Mouse (Mus musculus) NIH3T3 (cell line): ENCODE data around the gene Tob2.

Source experiments
- DNase-seq: peaks from one replicate; pipeline ENCODE4 v3.0.0-alpha.2; 2012; ENCODE audit warnings: low read depth

Gene Tob2

DNA sequence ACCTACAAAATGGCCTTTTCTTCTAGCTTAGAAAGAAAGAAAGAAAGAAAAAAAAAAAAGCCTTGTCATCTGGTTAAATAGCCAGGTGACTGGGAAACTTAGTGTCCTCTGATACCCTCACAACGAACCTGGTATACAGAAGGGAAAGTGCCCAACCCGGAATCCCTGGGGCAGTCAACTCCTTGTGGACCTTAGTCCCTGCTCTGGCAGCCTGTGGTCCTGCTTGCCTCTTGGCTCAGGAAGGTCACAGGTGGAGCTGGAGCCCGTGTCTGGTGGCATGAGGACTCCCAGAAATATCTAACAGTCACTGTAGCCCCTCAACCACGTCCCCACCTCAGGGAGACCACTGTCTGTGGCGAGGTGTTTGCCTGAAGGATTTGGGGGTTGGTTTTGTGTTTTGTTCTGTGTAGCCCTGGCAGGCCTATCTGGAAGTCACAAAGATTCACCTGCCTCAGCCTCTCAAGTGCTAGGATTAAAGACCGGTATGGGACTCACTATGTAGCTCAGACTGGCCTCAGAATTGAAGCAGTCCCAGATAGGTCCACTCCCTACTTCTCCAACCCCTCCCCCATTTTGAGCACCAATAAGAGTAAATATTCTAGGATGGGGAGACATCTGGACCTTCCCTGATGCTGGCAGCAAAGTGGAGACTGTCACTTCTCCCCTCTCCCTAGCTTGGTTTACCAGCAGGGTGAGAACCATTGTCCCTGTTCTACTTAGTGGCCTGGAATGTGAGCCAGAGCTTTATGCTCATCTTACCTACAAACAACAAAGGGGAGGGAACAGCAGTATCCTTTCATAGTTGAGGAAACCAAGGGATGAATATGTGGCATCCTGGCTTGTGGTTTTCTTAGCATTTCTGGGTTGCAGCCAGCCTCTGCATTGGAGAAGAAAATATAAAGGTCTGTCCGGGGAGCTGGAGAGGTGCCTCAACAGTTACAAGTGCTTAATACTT lies 21.4 kb downstream of the Tob2 start:
- peak; percentile 40 for DNase-seq

DNA sequence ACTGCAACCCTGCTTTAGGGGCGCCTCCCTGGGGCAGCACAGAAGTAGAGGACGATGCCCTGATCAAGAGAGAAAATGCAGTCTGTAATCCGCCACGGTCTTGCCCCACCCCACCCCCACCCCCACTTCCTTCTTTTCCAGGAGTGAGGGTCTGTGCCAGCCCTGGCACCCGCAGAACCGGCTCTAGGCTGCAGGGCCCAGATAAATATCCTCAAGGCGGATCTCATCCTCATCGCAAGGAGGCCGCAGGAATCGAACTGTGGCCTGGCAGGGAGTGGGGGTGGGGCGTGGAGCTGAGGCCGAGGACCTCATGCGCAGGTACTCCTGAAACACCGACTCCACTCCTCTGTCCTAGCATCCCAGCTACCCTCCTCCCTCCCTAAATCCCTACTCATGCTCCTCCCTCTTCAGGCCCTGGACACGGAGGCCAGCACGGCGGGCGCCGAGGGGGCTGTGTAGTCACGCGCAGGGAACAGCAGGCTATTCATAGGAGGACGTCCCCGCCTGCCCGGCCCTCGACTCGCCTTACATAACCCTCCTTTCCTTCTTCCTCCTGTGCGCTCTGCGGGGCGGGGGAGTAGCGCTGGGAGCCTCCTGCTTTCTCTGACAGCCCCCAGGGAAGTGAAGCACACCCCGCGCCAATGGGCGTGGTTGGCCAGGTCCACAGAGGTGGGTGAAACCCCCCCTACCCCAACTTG lies 22.3 kb downstream of the Tob2 start:
- DNase-seq, result no peak

DNA sequence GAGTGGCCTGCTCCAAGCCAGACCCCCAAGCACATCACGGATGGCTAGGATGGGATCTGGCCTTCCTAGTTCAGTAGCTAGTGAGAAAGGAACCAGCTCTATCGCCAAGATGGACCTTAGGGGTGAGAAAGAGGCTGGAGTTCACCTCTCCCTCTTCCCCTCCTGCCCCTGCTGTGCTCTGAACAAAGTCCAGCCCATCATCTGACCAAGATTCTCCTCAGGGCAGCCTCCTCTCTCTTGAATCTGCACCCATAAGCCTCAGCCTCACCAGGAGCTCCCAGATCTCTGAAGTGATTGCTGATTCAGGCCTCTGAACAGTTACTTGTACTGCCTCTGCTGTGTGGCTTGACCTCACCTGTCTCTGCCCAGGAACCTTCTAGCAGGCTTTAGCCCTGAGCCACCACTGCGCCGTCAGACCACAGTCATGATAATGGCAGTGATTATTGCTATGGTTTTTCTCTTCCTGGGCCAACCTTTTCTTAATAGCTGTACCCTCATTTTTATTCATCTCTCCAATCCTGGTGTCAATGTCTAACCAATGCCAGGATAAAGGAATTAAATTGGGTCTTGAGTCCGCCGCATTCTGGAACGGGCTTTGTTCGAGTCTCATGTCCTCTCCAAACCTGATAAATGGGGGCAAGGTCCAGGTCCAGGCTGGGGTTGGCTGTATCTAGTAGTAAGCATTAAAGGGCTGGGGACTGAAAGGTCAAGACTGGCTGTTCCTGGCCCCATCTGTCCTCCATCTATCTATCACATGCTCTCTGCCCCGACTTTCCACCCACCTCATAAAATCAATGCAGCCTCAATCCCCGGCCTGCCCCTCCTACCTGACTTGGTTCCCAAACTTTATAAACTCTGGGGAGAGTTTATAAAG lies 23.4 kb downstream of the Tob2 start:
- no peak for DNase-seq

DNA sequence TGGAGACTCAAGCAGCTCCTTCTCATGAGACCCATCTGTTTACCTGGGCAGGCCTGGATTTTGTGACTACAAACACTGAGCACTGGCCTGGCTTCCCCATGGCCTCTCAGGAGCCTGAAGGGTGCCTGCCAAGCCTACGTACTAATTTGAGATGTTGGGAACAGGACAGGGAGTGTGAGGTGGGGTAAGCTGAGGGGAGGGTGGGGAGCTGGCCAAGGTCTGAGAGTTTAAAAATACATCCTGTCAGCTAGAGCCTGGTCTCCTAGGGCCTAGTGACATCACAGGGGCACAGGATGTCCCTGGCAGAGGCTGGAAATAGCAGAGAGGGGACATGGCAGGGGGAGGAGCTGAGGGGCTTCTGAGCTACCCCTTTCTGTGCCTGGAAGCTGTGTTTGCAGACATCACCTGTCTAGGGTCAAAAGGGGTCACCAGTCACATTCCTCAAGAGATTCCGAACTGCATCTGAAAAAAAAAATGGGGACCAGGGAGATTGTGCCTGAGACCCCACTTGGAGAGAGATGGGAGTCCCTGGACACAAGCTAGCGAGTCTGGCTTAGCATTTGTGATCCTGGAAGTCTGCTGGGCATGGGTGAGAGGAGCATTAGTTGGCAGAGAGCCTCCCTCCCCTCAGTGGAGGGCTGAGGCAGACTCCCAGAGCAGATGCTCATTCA lies 24.3 kb downstream of the Tob2 start:
- DNase-seq, result no peak

DNA sequence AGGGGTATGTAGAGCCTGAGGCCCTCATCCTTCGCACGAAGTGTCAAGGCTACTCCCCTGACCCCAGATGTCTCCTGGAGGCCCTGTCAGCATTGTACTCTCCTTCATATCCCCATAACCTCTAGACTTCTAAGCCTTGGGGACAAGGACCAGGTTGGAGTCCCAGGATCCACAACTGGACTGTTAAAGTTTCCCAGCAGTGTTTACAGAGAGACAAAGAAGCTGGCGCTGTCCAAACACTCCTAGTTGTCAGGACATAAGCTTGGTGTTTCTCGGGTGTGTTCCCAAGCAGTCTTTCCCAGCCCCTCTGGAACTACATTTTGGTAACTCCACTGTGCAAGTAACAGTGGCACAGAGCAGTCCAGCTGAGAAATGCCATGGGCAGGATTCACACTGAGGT lies 25.1 kb downstream of the Tob2 start:
- DNase-seq, result no peak

DNA sequence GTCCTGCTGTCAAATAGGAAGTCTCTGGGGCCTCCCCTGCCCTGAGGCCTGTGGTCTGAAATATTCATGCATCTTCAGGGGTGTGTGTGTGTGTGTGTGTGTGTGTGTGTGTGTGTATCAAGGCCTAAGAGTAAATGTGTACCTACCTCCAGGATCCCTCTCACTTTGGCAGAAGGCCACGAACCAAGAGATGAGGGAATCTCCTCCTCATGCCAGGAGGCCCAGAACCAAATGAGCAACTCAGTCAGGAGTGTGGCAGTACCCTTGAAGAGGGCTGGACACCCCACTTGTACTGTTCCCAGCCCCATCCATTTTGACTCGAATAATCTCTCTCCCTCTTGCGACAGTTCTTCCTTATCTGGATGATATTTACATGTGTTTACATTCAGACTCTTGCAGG lies 26.4 kb downstream of the Tob2 start:
- DNase-seq, result no peak

DNA sequence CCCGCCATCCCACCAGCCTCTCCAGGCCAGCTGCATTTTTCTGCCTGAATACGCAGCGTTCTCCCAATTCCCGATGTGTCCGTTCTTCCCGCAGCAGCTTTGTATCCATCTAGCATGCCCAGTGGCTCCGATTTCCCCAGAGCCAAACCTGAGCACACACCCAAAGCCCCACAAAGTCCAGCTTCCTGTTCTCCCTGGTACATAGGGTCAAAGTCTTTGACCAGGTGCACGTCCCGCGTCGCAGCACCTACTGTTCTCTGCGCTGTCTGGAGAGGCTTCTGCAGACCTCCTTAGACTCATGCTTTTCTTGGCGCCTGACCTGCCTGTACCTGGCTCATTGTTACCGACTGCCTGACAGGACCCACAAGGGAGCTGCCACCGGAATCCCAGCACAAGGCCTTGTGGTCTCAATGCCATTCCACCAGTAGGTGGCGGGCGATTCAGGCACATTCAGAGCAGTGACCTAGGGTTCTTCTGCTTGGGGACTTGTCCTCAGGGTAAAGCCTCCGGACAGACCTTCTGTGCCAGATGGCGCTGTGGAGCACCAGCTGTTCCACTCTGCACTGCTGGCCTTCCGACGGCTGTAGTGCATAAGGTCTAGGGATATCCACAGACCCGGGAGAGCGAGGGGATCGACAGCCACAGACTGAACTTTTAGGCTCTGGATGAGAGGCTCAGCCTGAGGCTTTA lies 27.3 kb downstream of the Tob2 start:
- DNase-seq, result peak; percentile 92

DNA sequence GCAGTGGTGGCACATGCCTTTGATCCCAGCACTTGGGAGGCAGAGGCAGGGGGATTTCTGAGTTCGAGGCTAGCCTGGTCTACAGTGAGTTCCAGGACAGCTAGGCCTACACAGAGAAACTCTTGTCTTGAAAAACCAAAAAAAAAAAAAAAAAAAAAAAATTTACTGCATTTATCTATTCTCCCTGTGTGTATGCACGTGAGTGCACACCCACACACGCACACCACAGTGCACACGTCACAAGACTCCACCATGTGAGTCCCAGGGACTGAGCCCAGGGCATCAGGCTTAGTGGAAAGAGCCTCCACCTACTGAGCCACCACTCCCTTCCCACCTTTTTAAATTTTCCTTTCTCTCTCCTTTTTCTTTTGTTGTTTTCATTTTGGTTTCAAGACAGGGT lies 28.1 kb downstream of the Tob2 start:
- DNase-seq, result no peak

DNA sequence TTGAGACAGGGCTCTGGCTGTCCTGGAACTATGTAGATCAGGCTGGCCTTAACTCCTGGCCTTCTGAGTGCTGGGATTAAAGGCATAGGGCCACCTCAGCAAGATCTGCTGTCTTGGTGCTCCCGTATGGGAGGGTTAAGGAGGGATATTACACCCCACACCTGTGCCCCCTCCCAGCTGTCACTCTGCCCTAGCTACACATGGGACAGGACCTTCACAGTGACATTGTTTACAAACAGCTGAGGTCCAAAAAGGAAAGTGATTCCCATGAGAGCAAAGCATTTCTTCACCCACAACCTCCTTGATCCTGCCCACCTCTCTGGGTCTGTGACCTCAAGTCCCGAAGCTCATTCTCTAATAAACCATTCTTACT lies 29.4 kb downstream of the Tob2 start:
- no peak for DNase-seq

DNA sequence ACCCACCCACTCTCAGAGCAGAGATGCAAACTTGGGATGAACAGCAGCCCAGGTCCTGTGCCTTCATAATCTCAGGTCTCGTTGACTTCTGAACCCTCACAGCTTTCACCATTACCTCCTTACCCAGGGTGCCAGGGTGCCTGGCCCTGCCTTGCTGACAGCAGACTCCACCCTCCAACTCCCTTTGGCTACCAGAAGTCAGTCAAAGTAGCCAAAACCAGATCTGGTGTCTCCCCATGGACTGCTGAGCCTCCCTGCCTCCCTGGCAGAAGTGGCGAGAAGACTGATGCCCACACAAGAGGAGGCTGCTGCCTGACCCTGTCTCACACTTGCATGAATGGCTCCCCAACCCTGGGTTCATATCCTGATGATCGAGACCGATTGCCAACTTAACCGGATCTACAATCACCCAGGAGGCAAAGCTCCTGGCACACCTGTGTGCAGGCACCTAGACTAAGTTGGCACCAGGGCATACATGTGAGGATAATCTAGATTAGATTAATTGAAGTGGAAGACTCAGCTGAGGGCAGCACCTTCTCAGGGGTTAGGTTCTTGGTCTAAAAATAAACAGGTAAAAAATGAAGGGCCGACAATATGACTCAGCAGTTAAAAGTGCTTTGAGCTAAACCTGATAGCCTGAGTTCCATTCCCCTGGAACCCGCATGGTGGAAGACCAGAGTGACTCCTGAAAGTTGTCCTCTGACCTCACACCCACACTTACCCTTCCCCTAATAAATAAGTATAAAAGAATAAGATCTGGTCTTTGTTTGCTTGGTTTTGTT lies 30.0 kb downstream of the Tob2 start:
- DNase-seq, result no peak

DNA sequence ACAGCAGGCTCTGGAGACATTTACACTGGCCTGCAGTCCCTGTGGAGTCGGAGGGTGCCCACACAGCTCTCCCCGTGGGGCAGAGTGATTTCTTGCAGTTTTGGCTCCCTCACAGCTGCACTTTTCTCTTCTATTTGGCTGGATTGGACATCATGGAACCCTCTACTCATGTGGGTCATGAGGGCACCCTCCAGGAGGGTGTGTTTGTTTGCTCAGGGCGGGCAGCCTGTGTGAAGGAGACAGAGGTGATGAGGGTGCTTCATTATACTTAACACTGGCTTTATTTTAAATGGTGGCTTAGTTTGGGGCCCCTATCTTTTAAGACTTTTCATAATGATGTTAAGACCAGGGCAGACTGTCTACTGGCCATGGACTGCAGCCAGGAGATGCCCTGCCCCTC lies 33.8 kb downstream of the Tob2 start:
- DNase-seq, result no peak

DNA sequence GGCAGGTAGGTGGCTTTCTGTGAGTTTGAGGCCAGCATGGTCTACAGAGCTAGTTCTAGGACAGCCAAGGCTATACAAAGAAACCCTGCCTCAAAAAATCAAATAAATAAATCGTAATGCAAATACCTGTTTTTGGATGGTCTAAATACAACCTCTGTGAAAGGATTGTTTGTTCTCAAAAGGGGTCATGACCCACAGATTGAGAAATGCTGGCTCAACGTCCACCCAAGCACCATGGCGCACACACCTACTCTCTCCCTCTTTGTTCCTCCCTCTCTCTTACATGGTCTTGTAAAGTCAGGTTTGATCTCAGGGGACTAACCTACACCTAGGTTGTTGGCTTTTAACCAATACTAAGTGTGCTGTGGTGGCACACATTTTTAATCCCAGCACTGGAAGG lies 36.0 kb downstream of the Tob2 start:
- no peak for DNase-seq

DNA sequence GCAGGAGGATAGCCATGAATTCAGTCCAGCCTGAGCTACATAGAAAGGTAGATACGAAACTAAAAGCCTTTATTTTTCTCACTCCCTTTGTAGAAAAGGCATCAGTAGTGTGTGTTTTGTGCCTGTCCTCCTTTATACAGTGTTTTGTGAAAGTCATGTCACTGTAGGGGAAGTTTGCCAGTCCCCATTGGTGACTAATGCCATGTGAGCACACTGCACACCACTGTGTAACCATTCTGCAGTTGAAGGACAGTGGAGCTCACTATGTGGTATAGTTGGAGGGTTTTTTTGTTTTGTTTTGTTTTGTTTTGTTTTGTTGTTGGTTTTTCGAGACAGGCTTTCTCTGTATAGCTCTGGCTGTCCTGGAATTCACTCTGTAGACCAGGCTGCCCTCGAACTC lies 40.2 kb downstream of the Tob2 start:
- DNase-seq, result no peak

DNA sequence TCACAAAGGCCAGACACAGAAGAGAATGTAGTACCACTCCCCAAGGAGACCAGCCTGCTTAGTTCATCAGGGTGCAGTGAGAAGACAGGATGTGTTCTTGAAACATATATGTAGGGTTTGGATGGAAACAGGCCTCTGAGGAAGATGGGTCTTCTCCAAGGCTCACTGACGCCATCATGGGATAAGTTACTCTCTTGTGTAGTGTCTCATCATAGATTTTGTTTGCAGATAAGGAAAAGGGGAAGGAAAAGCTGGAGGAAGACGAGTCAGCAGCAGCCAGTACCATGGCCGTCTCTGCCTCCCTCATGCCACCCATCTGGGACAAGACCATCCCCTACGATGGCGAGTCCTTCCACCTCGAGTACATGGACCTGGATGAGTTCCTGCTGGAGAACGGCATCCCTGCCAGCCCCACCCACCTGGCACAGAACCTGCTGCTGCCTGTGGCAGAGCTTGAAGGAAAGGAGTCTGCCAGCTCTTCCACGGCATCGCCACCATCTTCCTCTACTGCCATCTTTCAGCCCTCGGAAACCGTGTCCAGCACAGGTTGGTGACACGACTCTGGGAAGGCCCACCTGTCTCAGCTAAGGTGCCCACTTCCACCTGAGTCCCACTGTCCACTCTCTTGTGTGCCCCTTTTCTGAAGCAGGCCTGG lies 43.8 kb downstream of the Tob2 start:
- no peak for DNase-seq

DNA sequence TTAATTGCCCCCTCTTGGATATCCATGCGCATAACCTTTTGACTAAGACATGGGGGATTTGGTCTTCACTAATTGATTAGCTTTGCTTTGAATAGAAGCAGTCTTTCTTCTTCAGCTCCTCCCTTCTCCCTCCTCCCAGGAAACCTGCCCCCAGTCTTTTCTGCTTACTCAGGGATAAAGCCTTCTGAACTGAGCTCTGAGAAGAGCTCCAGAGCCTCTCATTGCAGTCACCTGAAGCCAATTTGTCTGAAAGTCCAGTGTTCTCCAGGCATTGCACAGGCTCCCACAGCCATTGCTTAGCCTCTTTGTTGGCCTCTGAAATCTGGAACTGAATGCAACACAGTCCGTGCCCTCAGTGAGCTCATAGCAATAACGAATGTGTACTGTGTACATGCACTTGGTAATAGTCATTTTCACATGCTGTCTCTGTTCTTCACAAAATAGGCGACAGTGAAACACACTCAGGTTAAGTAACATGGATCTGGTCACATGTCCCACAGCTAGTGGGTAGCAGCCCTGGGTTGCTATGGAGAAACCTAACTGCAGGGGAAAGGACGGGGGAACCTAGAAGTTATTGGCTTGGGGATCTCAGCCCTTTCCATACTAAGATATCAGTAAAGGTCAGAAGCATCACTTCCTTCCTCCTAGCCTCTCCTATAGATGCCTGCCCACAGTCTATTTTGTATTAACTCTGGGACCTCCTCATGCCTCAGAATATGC lies 44.5 kb downstream of the Tob2 start:
- no peak for DNase-seq

DNA sequence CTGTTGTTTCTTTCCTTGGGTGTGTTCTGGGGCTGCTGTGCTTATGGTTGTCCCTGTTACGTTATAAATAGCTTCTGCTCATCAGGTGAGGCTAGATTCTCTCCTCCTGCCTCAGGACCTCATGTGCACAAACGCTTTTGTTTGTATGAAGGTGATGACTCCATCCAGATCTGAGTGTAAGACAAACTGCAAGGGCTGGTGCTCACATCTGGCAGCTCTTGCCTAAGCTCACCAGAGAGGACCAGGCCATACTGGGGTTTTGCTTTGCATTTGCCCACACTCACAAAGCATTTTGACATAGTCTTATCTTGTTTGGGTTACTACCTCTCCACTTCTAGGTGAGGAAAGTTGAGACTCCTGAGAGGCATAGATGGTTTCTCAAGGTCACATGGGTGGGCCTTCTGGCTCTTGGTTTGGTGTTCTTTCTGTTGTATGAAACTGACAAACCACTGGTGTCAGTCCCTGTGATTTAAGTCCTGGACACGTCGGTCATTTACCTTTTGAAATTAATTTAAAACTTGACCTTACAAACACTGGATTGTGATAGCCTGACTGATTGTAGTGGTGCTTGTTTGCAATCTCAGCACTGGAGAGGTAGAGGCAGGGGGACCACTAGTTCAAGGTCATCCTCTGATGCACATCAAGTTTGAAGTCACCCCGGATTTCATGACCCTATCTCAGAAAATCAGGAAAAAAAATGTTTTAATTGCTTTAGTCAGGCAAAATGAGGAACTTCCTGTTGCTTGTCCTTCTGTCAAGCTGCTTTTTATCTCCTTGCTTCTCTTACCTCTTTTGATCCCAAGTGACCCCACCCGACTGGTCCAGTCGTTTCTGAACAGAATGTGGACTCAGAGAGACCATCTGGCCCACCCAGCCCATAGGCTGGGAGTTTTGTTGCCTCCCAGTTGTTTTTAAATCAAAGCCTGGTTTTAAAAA lies 45.6 kb downstream of the Tob2 start:
- no peak for DNase-seq

DNA sequence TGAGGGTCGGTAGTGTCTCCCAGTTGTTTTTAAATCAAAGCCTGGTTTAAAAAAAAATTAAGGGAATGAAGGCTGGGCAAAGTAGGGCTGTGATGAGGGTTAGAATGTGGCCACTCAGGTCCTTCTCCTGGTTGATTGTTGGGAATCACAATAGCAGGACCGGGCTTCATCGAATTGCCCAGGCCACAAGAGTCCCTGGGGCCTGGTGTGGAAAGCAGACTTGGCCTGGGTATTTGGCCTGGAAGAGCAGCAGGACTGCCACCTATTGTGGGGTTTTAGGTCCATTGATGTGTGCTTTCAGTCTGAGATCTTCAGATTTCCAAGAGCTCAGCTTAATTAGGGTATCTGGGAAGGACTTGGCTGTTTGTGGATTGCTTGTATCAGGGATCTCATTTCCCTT lies 46.3 kb downstream of the Tob2 start:
- peak; percentile 51 for DNase-seq

DNA sequence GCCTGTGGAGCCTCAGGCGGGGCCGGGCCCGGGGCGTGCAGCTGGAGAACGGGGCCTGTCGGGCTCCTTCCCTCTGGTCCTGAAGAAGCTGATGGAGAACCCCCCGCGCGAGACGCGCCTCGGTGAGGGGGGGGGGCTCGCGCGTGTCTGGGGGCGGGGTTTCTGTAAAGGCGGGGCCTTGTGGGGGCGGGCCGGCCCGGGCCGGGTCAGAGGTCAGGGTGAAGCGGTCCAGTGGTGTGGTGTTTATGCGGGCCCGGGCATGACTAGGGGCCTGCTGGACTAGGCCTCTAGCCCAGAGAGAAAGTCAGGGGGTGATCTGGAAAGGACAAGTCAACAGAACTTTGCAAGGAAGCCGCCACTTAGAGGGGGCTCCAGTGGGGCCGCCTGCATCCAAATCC lies 47.0 kb downstream of the Tob2 start:
- peak; percentile 75 for DNase-seq
